Mouse (Mus musculus) hindlimb bud, embryonic 11.5 days (tissue): ENCODE results near the gene Cacna1d.

ENCODE experiments used
- DNase-seq: peaks from one replicate; pipeline ENCODE4 v3.0.0-alpha.2; 2012; ENCODE audit warnings: low read depth, low spot score; ENCODE audit errors: extremely low spot score

The Cacna1d gene

DNA sequence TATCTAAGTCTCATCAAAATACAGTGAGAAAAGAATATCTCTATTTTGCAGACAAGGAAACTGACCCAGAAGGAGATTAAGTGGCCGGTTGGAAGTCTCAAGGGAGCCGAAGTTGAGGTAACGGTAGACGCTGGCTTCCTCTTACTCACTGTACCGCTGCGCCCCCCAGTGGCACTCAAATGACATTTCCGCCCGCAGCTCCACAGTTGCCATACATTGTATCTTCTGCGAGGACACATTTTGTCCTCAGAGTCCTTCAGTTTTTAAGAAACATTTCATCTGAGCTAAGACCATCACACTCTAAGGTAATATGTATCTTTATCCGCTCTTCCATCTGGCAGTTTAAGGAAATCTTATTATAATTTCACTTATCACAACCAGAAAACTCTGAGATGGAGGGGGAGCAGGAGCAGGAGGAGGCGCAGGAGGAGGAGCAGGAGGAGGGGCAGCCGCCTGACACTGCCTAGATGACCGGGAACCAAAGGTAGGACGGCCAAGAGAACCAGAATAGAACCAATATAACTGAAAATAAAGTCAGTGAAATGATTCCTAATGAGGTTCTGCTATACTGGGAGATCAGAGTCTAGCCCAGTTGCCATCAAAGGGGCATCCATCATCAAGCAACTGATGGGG, 31.2 kb downstream of the Cacna1d start:
- peak; percentile 39 for DNase-seq

GRCm38 (mm10) chr14:30458820-30459219, 32.4 kb downstream of the Cacna1d start:
- DNase-seq: no peak

DNA sequence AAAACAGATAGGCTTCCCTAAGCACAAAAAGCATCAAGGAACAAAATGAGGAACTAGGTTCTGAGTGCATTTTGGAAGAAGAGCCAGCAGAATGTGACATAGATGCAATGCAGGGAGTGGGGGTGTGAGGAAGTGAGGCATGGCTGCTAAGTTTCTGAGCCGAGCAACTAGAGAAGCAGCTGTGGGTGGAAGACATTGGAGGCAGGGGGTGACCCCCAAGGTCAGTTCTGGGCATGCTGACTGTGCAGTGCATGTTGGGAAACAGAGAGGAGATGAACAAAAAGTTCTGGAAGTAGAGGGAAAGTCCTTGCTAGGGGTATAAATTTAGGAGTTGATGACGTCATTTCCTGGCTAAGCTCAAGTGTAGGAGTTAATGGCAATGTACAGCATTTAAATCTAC, 33.4 kb downstream of the Cacna1d start:
- DNase-seq: no peak

GRCm38 (mm10) chr14:30457436-30457835, 33.8 kb downstream of the Cacna1d start:
- no peak for DNase-seq

GRCm38 (mm10) chr14:30455801-30456595, 35.3 kb downstream of the Cacna1d start:
- DNase-seq: no peak

- DNase-seq: no peak
Observed at GRCm38 (mm10) chr14:30439915-30440314, 51.3 kb downstream of the Cacna1d start.

- no peak for DNase-seq
Observed at GRCm38 (mm10) chr14:30435316-30435715, 55.9 kb downstream of the Cacna1d start.

- no peak for DNase-seq
Observed at GRCm38 (mm10) chr14:30430446-30430845, 60.8 kb downstream of the Cacna1d start.

GRCm38 (mm10) chr14:30430026-30430425, 61.2 kb downstream of the Cacna1d start:
- no peak for DNase-seq

GRCm38 (mm10) chr14:30429606-30430005, 61.6 kb downstream of the Cacna1d start:
- DNase-seq: no peak

- DNase-seq: no peak
Observed at GRCm38 (mm10) chr14:30428757-30429156, 62.5 kb downstream of the Cacna1d start.

- DNase-seq: no peak
Observed at GRCm38 (mm10) chr14:30425876-30426275, 65.4 kb downstream of the Cacna1d start.

- no peak for DNase-seq
Observed at GRCm38 (mm10) chr14:30425175-30425574, 66.1 kb downstream of the Cacna1d start.

GRCm38 (mm10) chr14:30424638-30425037, 66.6 kb downstream of the Cacna1d start:
- DNase-seq: no peak

DNA sequence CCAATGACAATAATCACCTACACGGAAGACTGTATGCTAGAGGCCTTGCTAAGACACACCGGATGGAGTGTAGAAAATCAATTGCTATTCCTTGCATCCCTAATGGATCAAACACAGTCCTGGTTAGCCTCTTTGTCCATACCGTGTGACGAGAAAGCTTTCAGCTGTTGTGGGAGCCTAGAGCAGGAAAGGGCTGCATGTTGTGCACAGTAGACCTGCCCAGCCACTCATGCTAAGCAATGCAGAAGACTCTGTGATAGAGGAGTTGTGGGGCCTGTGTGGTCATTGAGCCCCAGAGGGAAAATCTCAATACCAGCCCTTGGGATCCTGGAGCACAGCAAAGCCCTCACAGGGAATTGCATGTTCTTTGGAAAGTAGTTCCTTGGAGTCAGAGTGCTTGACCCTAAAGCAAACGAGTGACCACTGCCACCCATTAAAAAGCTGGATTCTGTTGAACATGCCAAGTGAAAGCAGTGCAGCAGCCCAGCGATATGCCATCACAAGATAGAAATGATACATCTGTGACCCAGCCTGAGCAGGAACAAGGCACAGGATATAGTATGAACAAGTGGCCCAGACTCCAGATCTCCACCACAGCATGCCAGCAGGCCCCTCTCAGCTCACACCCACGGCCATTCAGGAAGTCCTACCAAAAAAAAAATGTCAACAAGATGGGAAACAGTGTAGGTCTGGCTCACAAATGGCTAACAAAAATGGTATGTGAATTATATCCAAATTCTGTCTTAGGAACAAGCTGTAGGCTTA, 68.7 kb downstream of the Cacna1d start:
- no peak for DNase-seq

DNA sequence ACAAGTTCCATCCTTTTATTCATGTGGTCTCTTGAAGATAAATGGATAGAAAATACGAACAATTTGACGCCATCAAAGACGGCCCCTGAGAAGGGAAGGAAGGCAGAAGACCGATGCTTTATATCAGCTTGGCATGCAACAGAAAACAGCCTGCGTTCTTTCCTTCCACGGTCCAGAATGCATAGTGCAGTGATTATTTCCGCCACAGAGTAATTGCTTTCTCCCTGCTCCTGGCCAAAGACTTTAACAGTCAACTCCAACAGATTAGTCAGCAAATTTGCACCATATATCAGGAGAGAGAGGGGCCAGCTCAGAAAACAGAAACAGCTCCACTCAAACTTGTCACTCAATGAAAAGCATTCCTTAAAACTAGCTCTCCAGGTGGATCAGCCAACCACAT, 71.8 kb downstream of the Cacna1d start:
- no peak for DNase-seq

DNA sequence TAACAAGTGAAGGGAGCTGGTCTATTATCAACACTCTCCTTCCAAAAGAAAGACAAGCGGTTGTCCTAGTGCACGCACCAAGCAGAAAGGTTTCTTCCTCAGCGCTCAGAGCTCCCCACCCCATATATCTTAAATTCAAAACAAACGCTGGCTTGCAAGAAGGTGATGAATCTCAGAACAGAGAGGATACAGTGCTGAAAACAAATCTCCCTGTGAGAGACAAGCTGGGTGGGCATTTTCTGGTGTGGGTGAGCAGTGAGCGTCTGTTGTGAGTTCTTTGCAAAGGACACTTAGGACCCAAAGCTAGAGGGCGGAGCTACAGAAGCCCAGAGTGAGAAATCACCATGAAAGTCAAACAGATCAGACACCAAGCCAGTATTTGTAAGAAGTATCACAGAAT, 72.2 kb downstream of the Cacna1d start:
- DNase-seq: no peak

DNA sequence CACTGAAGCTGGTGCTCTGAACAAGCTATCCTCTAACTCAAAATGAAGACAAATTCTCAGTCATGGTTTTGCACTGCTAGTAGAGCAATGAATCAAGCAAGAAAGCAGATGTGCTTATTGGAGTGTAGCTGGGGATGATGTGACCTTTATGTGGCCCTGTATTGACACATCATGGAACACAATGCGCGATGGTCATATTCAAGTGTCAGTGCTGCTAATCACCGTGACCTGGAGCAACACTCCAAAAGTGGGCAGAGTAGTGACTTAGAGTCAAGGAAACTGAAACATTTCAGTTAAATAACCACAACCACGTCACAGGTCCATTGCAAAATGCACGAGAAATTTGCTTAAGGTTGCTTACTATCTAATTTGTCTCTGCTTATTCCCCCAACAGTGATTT, 75.4 kb downstream of the Cacna1d start:
- DNase-seq: no peak

DNA sequence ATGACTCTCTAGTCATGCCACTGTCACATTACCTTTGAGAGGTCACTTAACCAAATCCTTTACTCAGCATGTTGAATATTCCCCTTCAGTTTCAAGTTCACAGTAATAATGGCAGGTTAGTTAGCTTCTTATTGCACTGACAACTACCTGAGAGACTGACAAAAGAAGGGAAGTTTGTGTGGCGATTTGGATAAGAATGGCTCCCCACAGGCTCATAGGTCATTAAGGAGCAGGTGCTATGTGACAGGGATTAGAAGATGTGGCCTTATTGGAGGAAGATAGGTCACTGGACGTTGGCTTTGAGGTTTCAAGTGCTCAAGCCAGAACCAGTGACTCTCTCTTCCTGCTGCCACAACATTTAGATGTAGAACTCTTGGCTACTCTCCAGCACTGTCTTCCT, 77.1 kb downstream of the Cacna1d start:
- no peak for DNase-seq

DNA sequence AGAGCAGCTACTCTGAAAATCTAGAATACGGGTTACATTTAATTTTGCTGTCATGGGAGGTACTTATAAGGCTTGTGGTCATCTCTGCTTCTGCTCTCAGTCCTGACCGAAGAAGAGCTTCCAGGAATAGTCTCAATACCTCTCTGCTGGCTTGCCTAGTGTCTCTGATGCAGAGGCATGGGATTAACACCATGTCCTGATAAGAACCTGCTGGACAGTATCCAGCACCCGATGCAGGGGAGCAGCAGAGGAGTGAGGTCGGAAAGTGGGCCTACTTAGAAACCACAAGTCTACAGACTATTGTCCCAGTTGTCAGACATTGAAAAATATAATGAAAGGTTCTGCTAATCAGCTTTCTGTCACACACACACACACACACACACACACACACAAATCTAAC, 81.9 kb downstream of the Cacna1d start:
- no peak for DNase-seq

DNA sequence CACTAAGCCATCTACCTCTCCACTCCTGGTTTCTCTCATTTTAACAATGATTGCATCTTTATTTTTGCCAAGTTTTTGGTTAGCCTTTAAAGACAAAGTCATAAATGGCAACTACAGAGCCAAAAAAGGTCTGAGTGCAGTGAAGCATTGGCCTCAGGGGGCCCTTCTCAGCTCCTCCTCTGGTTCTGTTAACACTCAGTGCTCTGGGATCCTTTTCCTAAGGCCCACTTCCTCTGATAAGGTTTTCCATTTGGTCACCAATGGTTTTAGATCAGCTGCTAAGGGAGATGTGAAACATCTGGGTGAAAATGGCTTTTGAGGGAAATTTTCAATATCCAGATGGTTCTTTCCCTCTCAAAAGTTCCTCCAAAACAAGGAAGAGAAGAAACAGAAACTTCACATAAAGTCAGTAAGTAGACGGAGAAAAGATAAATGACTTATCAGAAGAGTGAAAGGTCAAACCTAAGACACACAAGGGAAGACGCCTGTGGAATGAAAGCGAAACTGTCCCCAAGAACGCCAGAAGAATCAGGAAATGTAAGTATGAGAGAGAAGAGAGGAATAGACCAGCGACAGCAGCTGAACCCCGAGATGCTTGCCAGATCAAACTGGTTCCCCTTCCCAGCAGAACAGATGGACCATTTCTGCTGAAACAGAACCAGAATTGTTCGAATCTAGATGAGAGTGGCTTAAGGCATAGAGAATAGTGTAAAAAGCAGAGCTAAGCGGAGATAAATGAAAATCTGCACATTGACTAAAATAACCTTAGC, 85.6 kb downstream of the Cacna1d start:
- DNase-seq: no peak
